Mouse (Mus musculus) CH12F3 (cell line): ENCODE measurements around the gene Gm4131.

Source experiments
- in situ Hi-C: fragments of 300-500 bp; cut with MboI; formaldehyde crosslinking; loops from 2 replicates; pipeline ENCODE4 v1.14.3; 2020; ENCODE audit warnings: low sequenced_read_pairs

Gene Gm4131

DNA sequence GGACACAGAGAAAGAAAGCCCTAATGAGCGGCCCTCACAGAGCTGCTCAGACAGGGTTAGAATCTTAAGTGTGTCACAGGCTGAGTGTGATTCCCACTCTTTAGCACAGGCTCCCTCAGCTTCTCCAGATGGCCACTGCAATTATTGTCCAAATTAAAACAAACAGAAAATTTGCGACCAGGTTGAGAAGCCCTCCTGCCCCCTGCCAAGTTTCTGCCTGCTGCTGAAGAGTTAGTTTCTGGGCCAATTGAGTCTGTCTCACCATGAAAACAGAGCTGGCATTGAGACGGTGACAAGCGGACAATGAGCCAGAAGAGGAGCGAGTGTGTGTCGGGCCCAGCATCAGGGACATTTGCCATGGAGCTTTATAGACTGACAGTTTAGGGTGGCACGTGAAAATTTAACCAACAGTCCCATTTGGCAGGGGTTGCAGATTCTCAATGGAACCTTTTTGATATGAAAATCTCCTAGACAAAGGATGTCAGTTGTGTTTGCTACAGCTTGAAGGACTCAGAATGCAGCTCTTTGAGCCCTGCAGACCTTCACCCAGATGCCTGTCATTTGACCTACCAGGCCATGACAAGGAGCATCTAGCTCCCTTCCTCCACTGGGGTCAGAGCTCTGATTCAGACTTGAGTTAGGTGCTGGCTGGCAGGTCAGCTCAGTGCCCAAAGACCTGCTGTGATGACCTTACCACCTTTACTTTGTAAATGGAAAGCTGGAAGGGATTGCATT lies 150.5 kb downstream of the Gm4131 start:
- in situ Hi-C loops = no loop called here
